Mouse (Mus musculus): ENCODE results near the gene Kif24.

DNA sequence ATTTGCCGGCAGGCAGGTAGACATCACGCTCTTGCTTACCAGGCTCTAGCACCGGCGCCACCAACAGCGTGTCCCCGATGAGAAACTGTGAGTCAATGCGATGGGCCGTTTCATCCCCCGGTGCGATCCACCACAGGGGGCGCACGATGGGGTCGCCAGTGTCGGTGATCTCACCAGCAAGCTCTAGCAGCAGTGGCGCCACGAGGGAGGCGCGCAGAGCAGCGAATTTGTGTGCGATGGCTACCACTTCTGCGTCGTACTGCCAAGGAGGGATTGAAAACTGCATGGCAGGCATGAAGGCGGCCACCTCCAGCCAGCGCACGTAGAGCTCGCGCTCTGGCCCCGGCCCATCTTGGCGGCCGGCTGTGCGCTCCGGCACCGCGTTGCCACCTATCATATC, 32.9 kb upstream of the Kif24 start:
- TF ChIP-seq ZNF384 (IDR thresholded peaks at IDR 0.05; ENCODE audit: low read depth, low read length) (no peak), ZC3H11A (IDR thresholded peaks at IDR 0.05; ENCODE audit: borderline replicate concordance, low read depth, low read length) (no peak), CHD2 (IDR thresholded peaks at IDR 0.05; ENCODE audit: low read depth, low read length) (no peak)
